Mouse (Mus musculus): ENCODE measurements around the gene Ifitm10.

GRCm38 (mm10) chr7:142363107-142363506 is 10.4 kb downstream of the Ifitm10 start:
- TF ChIP-seq CTCF (IDR thresholded peaks at IDR 0.05; ENCODE audit: low read depth): no peak
- no peak for TF ChIP-seq EP300 (IDR thresholded peaks at IDR 0.05; ENCODE audit: low read depth)

All from liver, embryonic 14.5 days (tissue).